Mouse (Mus musculus): ENCODE measurements around the gene Gprin3. TPM values are rescaled to one million over a fixed set of nuclear protein-coding genes. Genes with fewer than 3 reads are reported as not detected.

Gprin3 gene
- polyA plus RNA-seq, 1 experiment from 2014 or later = 0.37 TPM

GRCm38 (mm10) chr6:59365300-59365699 is 60.8 kb downstream of the Gprin3 start:
- H3K9me3 ChIP-seq (ENCODE audit: control insufficient read depth, low read length) = no peaks in the 10 kb centered on the region
- DNase-seq (ENCODE audit: low spot score) (no peak), ATAC-seq (ENCODE audit: low FRiP score) (no peak)
- no peaks in the 10 kb centered on the region for H3K36me3 ChIP-seq (ENCODE audit: control insufficient read depth, insufficient read depth, low read length)
- no peak overlapping the region for H3K9ac ChIP-seq (ENCODE audit: low read depth, low read length)
- H3K4me3 ChIP-seq (ENCODE audit: low read depth, low read length) = no peak overlapping the region
- H3K27ac ChIP-seq (ENCODE audit: low read depth, low read length) = no peak overlapping the region
- no peak overlapping the region for H3K4me2 ChIP-seq (replicated peaks; ENCODE audit: low read depth, low read length)
- H3K27me3 ChIP-seq (ENCODE audit: control insufficient read depth, insufficient read depth, low read length) = no peaks in the 10 kb centered on the region
- no peaks in the 10 kb centered on the region for H3K4me1 ChIP-seq (replicated peaks; ENCODE audit: control insufficient read depth, insufficient read depth, low read length)

GRCm38 (mm10) chr6:59363282-59363681 is 62.8 kb downstream of the Gprin3 start:
- no peak overlapping the region for H3K27ac ChIP-seq (ENCODE audit: low read depth, low read length)
- no peak for ATAC-seq (ENCODE audit: low FRiP score)

GRCm38 (mm10) chr6:59354943-59355342 is 71.2 kb downstream of the Gprin3 start:
- H3K9ac ChIP-seq (ENCODE audit: low read depth, low read length) = no peak overlapping the region
- no peaks in the 10 kb centered on the region for H3K27me3 ChIP-seq (ENCODE audit: control insufficient read depth, insufficient read depth, low read length)
- ATAC-seq (ENCODE audit: low FRiP score) = no peak
- no peaks in the 10 kb centered on the region for H3K36me3 ChIP-seq (ENCODE audit: control insufficient read depth, insufficient read depth, low read length)
- DNase-seq (ENCODE audit: low spot score) = no peak
- no peak overlapping the region for H3K27ac ChIP-seq (ENCODE audit: low read depth, low read length)
- WGBS = 95% methylated on average over 7 of the region's 7 CpGs
- no peaks in the 10 kb centered on the region for H3K4me1 ChIP-seq (replicated peaks; ENCODE audit: control insufficient read depth, insufficient read depth, low read length)
- no peak overlapping the region for H3K4me3 ChIP-seq (ENCODE audit: low read depth, low read length)
- H3K4me2 ChIP-seq (replicated peaks; ENCODE audit: low read depth, low read length) = no peak overlapping the region
- no peaks in the 10 kb centered on the region for H3K9me3 ChIP-seq (ENCODE audit: control insufficient read depth, low read length)

More at GRCm38 (mm10) chr6:59363282-59363681, 62.8 kb downstream of the Gprin3 start:
- Histone ChIP-seq H3K4me2 (replicated peaks; ENCODE audit: low read depth, low read length) (no peak overlapping the region), H3K9me3 (ENCODE audit: control insufficient read depth, low read length) (no peaks in the 10 kb centered on the region), H3K4me1 (replicated peaks; ENCODE audit: control insufficient read depth, insufficient read depth, low read length) (no peaks in the 10 kb centered on the region), H3K9ac (ENCODE audit: low read depth, low read length) (no peak overlapping the region), H3K27me3 (ENCODE audit: control insufficient read depth, insufficient read depth, low read length) (no peaks in the 10 kb centered on the region), H3K36me3 (ENCODE audit: control insufficient read depth, insufficient read depth, low read length) (no peaks in the 10 kb centered on the region), H3K4me3 (ENCODE audit: low read depth, low read length) (no peak overlapping the region)
- WGBS = 90% methylated on average over 2 of the region's 2 CpGs
- no peak for DNase-seq (ENCODE audit: low spot score)

- no peaks in the 10 kb centered on the region for H3K36me3 ChIP-seq (ENCODE audit: control insufficient read depth, insufficient read depth, low read length)
- no peaks in the 10 kb centered on the region for H3K27me3 ChIP-seq (ENCODE audit: control insufficient read depth, insufficient read depth, low read length)
- no peak overlapping the region for H3K4me3 ChIP-seq (ENCODE audit: low read depth, low read length)
- H3K4me1 ChIP-seq (replicated peaks; ENCODE audit: control insufficient read depth, insufficient read depth, low read length) = no peaks in the 10 kb centered on the region
- no peak overlapping the region for H3K4me2 ChIP-seq (replicated peaks; ENCODE audit: low read depth, low read length)
- DNase-seq (ENCODE audit: low spot score) (no peak), ATAC-seq (ENCODE audit: low FRiP score) (no peak)
- H3K27ac ChIP-seq (ENCODE audit: low read depth, low read length) = no peak overlapping the region
- H3K9ac ChIP-seq (ENCODE audit: low read depth, low read length) = no peak overlapping the region
- no peaks in the 10 kb centered on the region for H3K9me3 ChIP-seq (ENCODE audit: control insufficient read depth, low read length)
- WGBS = 94% methylated on average over 5 of the region's 5 CpGs
These were observed 74.8 kb downstream of the Gprin3 start for GRCm38 (mm10) chr6:59351108-59351789.

DNA sequence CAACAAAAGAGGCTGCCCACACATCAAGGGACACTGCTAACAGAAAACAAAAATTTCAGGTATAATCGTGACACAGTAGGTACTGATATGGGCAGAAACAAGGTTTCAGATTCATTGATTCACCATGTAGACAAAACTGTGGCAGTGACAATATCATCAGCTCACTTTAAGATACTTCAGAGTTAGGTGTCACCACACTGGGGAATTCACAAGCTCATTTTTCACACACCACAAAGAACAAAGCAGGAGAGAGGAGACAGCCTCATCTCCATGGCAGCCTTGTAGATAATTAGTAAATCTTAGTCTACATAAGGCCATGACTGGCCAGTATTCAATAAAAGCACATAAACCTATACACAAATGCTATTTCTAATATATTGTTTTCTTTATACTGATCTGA is 77.4 kb downstream of the Gprin3 start:
- 76% methylated on average over 1 of the region's 1 CpGs for WGBS
- no peak for ATAC-seq (ENCODE audit: low FRiP score)
- Histone ChIP-seq H3K9me3 (ENCODE audit: control insufficient read depth, low read length) (no peaks in the 10 kb centered on the region), H3K36me3 (ENCODE audit: control insufficient read depth, insufficient read depth, low read length) (no peaks in the 10 kb centered on the region), H3K9ac (ENCODE audit: low read depth, low read length) (no peak overlapping the region), H3K4me3 (ENCODE audit: low read depth, low read length) (no peak overlapping the region), H3K27ac (ENCODE audit: low read depth, low read length) (no peak overlapping the region), H3K4me2 (replicated peaks; ENCODE audit: low read depth, low read length) (no peak overlapping the region), H3K4me1 (replicated peaks; ENCODE audit: control insufficient read depth, insufficient read depth, low read length) (no peaks in the 10 kb centered on the region), H3K27me3 (ENCODE audit: control insufficient read depth, insufficient read depth, low read length) (no peaks in the 10 kb centered on the region)
- DNase-seq (ENCODE audit: low spot score) = no peak

- Histone ChIP-seq H3K4me2 (replicated peaks; ENCODE audit: low read depth, low read length) (no peak overlapping the region), H3K36me3 (ENCODE audit: control insufficient read depth, insufficient read depth, low read length) (no peaks in the 10 kb centered on the region), H3K27me3 (ENCODE audit: control insufficient read depth, insufficient read depth, low read length) (no peaks in the 10 kb centered on the region), H3K4me3 (ENCODE audit: low read depth, low read length) (no peak overlapping the region), H3K9ac (ENCODE audit: low read depth, low read length) (no peak overlapping the region), H3K27ac (ENCODE audit: low read depth, low read length) (no peak overlapping the region), H3K9me3 (ENCODE audit: control insufficient read depth, low read length) (no peaks in the 10 kb centered on the region), H3K4me1 (replicated peaks; ENCODE audit: control insufficient read depth, insufficient read depth, low read length) (no peaks in the 10 kb centered on the region)
- WGBS = 79% methylated on average over 1 of the region's 1 CpGs
- ATAC-seq (ENCODE audit: low FRiP score) = no peak
- DNase-seq (ENCODE audit: low spot score) = no peak
These were observed 84.9 kb downstream of the Gprin3 start for GRCm38 (mm10) chr6:59341146-59341545.

DNA sequence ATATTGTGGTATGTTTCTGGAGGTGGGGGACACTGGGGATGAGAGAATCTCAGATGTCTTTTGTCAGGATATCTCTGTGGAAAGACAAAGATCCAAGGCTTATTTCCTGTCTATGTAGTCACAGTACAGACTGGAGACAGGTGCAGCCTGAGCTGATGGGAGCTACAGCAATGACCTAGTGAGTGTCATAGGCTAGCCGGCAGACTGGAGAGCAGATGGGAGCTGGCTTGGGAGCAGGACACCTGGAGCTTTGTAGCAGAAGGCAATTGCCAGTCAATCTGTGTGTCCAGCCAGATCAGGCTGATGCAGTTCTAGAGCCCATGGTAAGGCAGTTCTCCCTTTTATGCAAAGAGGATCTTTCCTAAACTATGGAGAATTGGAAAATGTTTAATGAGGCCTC is 97.8 kb downstream of the Gprin3 start:
- Histone ChIP-seq H3K27me3 (ENCODE audit: control insufficient read depth, insufficient read depth, low read length) (no peaks in the 10 kb centered on the region), H3K36me3 (ENCODE audit: control insufficient read depth, insufficient read depth, low read length) (no peaks in the 10 kb centered on the region), H3K4me3 (ENCODE audit: low read depth, low read length) (no peak overlapping the region), H3K9me3 (ENCODE audit: control insufficient read depth, low read length) (no peaks in the 10 kb centered on the region), H3K4me2 (replicated peaks; ENCODE audit: low read depth, low read length) (no peak overlapping the region), H3K9ac (ENCODE audit: low read depth, low read length) (no peak overlapping the region), H3K27ac (ENCODE audit: low read depth, low read length) (no peak overlapping the region), H3K4me1 (replicated peaks; ENCODE audit: control insufficient read depth, insufficient read depth, low read length) (no peaks in the 10 kb centered on the region)
- DNase-seq (ENCODE audit: low spot score) (no peak), ATAC-seq (ENCODE audit: low FRiP score) (no peak)
- WGBS = 72% methylated on average over 1 of the region's 1 CpGs

GRCm38 (mm10) chr6:59315868-59316267 is 110.2 kb downstream of the Gprin3 start:
- Histone ChIP-seq H3K27me3 (ENCODE audit: control insufficient read depth, insufficient read depth, low read length) (no peaks in the 10 kb centered on the region), H3K9ac (ENCODE audit: low read depth, low read length) (no peak overlapping the region), H3K4me2 (replicated peaks; ENCODE audit: low read depth, low read length) (no peak overlapping the region), H3K9me3 (ENCODE audit: control insufficient read depth, low read length) (no peaks in the 10 kb centered on the region), H3K4me1 (replicated peaks; ENCODE audit: control insufficient read depth, insufficient read depth, low read length) (no peaks in the 10 kb centered on the region), H3K36me3 (ENCODE audit: control insufficient read depth, insufficient read depth, low read length) (no peaks in the 10 kb centered on the region), H3K4me3 (ENCODE audit: low read depth, low read length) (no peak overlapping the region), H3K27ac (ENCODE audit: low read depth, low read length) (no peak overlapping the region)
- DNase-seq (ENCODE audit: low spot score) = no peak
- ATAC-seq (ENCODE audit: low FRiP score) = no peak

DNA sequence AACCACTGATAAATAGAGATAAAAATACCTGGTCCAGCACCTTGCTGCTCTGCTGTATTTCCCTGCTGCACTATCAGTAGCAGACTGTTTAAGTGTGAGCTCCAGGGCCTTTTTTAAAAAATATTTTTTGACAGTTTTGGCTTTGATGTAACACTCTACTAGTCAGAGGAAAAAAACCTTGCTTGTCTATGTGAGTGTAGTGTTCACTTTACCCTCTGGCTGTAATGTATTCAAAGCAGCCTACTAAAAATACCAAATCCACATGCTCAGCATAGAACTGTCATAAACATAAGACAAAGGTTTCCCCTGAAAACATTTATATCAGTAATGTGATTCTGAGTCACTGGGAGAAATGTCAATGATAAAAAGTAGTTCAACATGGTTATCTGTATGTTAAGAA is 111.0 kb downstream of the Gprin3 start:
- Histone ChIP-seq H3K9ac (ENCODE audit: low read depth, low read length) (no peak overlapping the region), H3K36me3 (ENCODE audit: control insufficient read depth, insufficient read depth, low read length) (no peaks in the 10 kb centered on the region), H3K27me3 (ENCODE audit: control insufficient read depth, insufficient read depth, low read length) (no peaks in the 10 kb centered on the region), H3K4me3 (ENCODE audit: low read depth, low read length) (no peak overlapping the region), H3K9me3 (ENCODE audit: control insufficient read depth, low read length) (no peaks in the 10 kb centered on the region), H3K27ac (ENCODE audit: low read depth, low read length) (no peak overlapping the region), H3K4me2 (replicated peaks; ENCODE audit: low read depth, low read length) (no peak overlapping the region), H3K4me1 (replicated peaks; ENCODE audit: control insufficient read depth, insufficient read depth, low read length) (no peaks in the 10 kb centered on the region)
- ATAC-seq (ENCODE audit: low FRiP score) (no peak), DNase-seq (ENCODE audit: low spot score) (no peak)

All from hindbrain, embryonic 11.5 days (tissue).